Mouse (Mus musculus) heart, embryonic 11.5 days (tissue): ENCODE results near the gene Actn4. TPM values are rescaled to one million over a fixed set of nuclear protein-coding genes. Genes with fewer than 3 reads are reported as not detected.

Source experiments
- ATAC-seq: fragments of 200-750 bp; cut with Nextera tagmentation; replicated peaks from 2 replicates; pipeline ENCODE4 v1.8.0; 2017; ENCODE audit warnings: moderate library complexity; ENCODE audit not compliant: insufficient number of reproducible peaks, low FRiP score, low TSS enrichment
- H3K27ac ChIP-seq: fragments of 300-500 bp; sonication (generic); 2 replicates; pipeline ENCODE4 v1.5.1; 2014; ENCODE audit warnings: mild to moderate bottlenecking, low read depth, low read length
- H3K27me3 ChIP-seq: fragments of 300-500 bp; sonication (generic); 2 replicates; pipeline ENCODE4 v1.6.1; 2014; ENCODE audit warnings: mild to moderate bottlenecking, low read length, mixed read lengths; ENCODE audit not compliant: control insufficient read depth, insufficient read depth
- H3K36me3 ChIP-seq: fragments of 300-500 bp; sonication (generic); 2 replicates; pipeline ENCODE4 v1.6.1; 2014; ENCODE audit warnings: mild to moderate bottlenecking, low read length, moderate library complexity, mixed read lengths; ENCODE audit not compliant: control insufficient read depth, insufficient read depth
- H3K4me1 ChIP-seq: fragments of 300-500 bp; sonication (generic); 2 replicates; pipeline ENCODE4 v1.6.1; 2014; ENCODE audit warnings: low read length; ENCODE audit not compliant: control insufficient read depth, insufficient read depth
- H3K4me2 ChIP-seq: fragments of 300-500 bp; sonication (generic); 2 replicates; pipeline ENCODE4 v1.6.1; 2014; ENCODE audit warnings: mild to moderate bottlenecking, moderate library complexity
- H3K4me3 ChIP-seq: fragments of 300-500 bp; sonication (generic); 2 replicates; pipeline ENCODE4 v1.5.1; 2014; ENCODE audit warnings: low read depth, low read length
- H3K9ac ChIP-seq: fragments of 300-500 bp; sonication (generic); 2 replicates; pipeline ENCODE4 v1.6.1; 2014; ENCODE audit warnings: mild to moderate bottlenecking, low read depth, low read length, moderate library complexity
- H3K9me3 ChIP-seq: fragments of 300-500 bp; sonication (generic); replicated peaks from 2 replicates; pipeline ENCODE4 v1.6.1; 2016; ENCODE audit warnings: low read length; ENCODE audit not compliant: control insufficient read depth
- WGBS: fragments of 180-500 bp; shearing (Covaris S2); extraction: QIAGEN DNeasy Blood & Tissue Kit; methylation state at CpG from one replicate; pipeline ENCODE4 v1.1.7; 2014; ENCODE audit not compliant: insufficient replicate concordance; 5-methylcytosine and 5-hydroxymethylcytosine counted together
- polyA plus RNA-seq: library from polyadenylated mRNA; unstranded; fragments of >200 nt; fragmentation: Nextera tagmentation; extraction: Ambion mirVana; gene quantifications from 2 replicates; pipeline ENCODE4 v1.2.1, GENCODE M21; 2014

Gene Actn4
- polyA plus RNA-seq, 1 experiment from 2014 or later = 227 TPM

GRCm38 (mm10) chr7:28949298-28949697 is 12.8 kb downstream of the Actn4 start:
- no peak overlapping the region for H3K4me2 ChIP-seq
- no peaks in the 10 kb centered on the region for H3K9me3 ChIP-seq
- 79% methylated on average over 2 of the region's 2 CpGs for WGBS
- peak overlapping the region; percentile 98; the same call in 1 of the 2 replicates for H3K27ac ChIP-seq
- H3K4me3 ChIP-seq = no peak overlapping the region
- H3K27me3 ChIP-seq = no peaks in the 10 kb centered on the region
- H3K9ac ChIP-seq = peak overlapping the region; percentile 46; the same call in 1 of the 2 replicates
- 0 out of 2 replicates have a peak, but pooled peaks cover 2% of the 10 kb centered on the region for H3K36me3 ChIP-seq
- peaks cover 90% of the 10 kb centered on the region for H3K4me1 ChIP-seq
- no peak for ATAC-seq

- H3K4me3 ChIP-seq = no peak overlapping the region
- 0 out of 2 replicates have a peak overlapping the region, but pooled peaks have one; percentile 49 for H3K9ac ChIP-seq
- H3K27me3 ChIP-seq = no peaks in the 10 kb centered on the region
- H3K9me3 ChIP-seq = no peaks in the 10 kb centered on the region
- peak overlapping the region; percentile 98 for H3K27ac ChIP-seq
- no peak for ATAC-seq
- H3K36me3 ChIP-seq = 0 out of 2 replicates have a peak, but pooled peaks cover 2% of the 10 kb centered on the region
- peak overlapping the region; percentile 22 for H3K4me2 ChIP-seq
- 84% methylated on average over 7 of the region's 7 CpGs for WGBS
- peaks cover 89% of the 10 kb centered on the region for H3K4me1 ChIP-seq
Observed at GRCm38 (mm10) chr7:28948746-28949145, 13.4 kb downstream of the Actn4 start.

DNA sequence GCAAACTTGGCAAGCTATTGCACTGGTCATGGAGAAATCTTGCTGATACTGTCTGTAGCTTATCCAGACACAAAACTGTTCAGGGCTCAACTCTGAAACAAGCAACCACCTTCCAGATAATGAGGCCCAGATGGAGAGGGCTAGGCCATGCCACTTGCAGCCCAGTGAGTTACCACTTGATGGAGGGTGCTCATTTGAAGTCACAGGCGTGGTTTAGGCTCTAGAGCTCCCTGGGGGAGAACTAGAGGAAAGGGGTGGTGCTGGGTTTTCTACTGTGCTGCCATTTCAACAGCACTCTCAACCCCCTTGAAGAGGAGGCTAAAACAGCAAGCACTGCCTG is 15.9 kb downstream of the Actn4 start:
- Histone ChIP-seq H3K4me1 (peaks cover 83% of the 10 kb centered on the region), H3K27ac (peak overlapping the region; percentile 98), H3K9me3 (no peaks in the 10 kb centered on the region), H3K27me3 (no peaks in the 10 kb centered on the region), H3K4me2 (no peak overlapping the region), H3K9ac (peak overlapping the region; percentile 65; the same call in 1 of the 2 replicates), H3K36me3 (0 out of 2 replicates have a peak, but pooled peaks cover 2% of the 10 kb centered on the region), H3K4me3 (no peak overlapping the region)
- WGBS = 13% methylated on average over 1 of the region's 1 CpGs
- ATAC-seq = no peak

DNA sequence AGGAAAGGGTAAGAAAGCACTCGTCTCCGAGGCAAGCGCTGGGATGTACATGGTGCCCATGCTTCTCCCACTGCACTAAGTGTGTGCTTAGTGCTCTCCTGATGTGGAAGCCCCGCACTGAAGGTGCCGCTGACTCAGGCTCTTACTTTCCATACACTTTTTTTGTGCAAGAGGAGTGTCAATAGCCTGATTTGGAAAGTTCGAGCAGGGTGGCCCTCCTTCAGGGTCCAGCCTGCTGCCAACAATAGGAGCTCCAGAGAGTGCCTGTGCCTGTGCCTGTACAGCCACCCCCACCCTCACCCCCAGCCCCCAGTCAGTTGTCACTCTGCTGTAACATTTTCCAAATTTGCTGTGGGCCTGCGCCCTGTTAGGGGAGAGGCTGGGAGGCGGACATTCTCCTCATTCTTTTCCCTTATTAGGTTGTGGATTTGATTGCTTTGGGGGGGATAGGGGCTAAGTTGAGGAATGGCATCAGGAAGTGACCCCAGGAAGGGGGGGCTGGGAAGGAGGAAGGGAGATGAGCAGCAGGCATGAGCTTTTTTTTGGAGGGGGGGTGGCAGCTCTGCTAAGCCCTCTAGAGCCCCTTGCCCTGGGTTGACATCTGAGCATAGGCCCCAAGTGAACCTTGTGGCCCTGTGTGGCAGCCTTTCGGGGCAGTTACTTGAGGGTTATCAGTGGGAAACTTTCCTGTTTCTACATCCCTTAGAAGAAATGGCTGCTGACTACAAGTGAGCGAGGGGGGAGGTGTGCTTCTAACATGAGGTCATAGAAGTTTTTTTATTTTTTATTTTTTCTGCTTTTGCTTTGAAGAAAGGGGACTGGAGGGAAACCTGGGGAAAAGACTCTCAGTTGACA is 16.5 kb downstream of the Actn4 start:
- 0 out of 2 replicates have a peak overlapping the region, but pooled peaks have one; percentile 3 for H3K4me3 ChIP-seq
- peak overlapping the region; percentile 45 for H3K4me2 ChIP-seq
- 7% methylated on average over 10 of the region's 10 CpGs for WGBS

DNA sequence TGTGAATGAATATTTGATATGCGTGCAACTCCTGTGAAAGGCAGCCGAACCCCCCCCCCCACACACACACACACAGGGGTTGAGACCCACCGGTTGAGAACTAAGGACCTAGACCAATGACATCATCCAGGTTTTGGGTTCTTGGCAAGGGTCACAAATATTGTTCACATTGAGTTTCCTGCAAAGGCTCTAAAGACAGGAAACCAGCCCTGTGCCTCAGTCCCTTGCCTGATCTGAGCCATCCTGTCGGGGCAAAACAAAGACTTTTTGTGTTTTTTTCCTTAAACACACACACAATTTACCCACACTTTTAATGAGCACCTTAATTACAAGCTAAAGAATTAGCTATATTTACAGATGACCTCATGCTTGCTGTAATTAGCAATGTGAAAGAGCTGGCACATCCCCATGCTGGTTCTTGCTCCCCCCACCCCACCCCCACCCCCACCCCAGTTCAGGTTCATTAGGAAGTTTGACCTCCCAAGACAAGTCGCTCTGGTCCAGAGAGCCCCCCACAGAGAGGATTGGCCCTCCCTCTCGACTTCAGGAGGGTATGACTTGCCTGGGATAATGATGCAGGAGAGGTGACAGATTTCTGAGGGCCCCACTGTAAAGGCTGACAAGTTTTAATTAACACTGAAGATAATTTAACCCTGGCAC is 17.3 kb downstream of the Actn4 start:
- Histone ChIP-seq H3K9ac (peak overlapping the region; percentile 65), H3K27me3 (no peaks in the 10 kb centered on the region), H3K27ac (peak overlapping the region; percentile 98), H3K4me2 (peak overlapping the region; percentile 45), H3K36me3 (0 out of 2 replicates have a peak, but pooled peaks cover 2% of the 10 kb centered on the region), H3K4me1 (peaks cover 86% of the 10 kb centered on the region), H3K4me3 (0 out of 2 replicates have a peak overlapping the region, but pooled peaks have one; percentile 3), H3K9me3 (no peaks in the 10 kb centered on the region)
- no peak for ATAC-seq
- 42% methylated on average over 6 of the region's 6 CpGs for WGBS

More for the DNA sequence above, 16.5 kb downstream of the Actn4 start:
- Histone ChIP-seq H3K9me3 (no peaks in the 10 kb centered on the region), H3K27me3 (no peaks in the 10 kb centered on the region), H3K9ac (peak overlapping the region; percentile 65), H3K27ac (peak overlapping the region; percentile 98), H3K4me1 (peaks cover 83% of the 10 kb centered on the region), H3K36me3 (0 out of 2 replicates have a peak, but pooled peaks cover 2% of the 10 kb centered on the region)
- ATAC-seq = peak; percentile 79

DNA sequence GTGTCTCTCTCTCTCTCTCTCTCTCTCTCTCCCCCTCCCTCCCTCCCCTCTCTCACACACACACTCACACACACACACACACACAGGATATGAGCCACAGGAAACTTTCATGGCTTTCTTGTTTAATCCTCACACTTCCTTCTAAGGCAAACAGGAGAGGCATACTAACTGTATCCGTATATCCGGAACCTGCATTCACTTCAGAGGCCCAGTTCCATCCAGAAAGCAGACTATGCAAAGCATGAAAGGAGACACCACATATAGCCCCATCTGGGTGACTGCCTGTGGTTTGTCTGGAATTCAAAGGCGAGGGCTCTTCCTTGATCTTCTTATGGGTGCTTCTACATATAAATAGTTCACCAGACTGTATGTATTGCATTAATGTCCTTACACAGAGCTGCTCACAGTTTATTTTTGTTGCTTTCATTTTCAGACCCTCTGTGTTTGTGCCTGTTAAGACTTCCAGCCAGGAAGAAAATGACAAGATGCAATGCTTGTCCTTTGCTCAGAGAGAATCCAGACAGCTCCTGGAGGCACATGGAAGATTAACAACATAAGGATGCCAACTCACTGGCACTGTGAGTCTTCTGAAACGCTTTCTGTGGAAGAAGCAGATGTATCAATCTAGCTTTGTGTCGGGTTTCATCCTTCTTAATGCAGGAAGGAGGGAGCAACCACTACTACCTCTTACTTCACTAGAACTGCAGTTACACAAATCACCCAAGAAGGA is 18.5 kb downstream of the Actn4 start:
- H3K4me3 ChIP-seq = no peak overlapping the region
- peak overlapping the region; percentile 98 for H3K27ac ChIP-seq
- no peak overlapping the region for H3K4me2 ChIP-seq
- H3K27me3 ChIP-seq = no peaks in the 10 kb centered on the region
- H3K4me1 ChIP-seq = peaks cover 86% of the 10 kb centered on the region
- ATAC-seq = no peak
- H3K36me3 ChIP-seq = no peaks in the 10 kb centered on the region
- H3K9ac ChIP-seq = no peak overlapping the region
- no peaks in the 10 kb centered on the region for H3K9me3 ChIP-seq
- 54% methylated on average over 5 of the region's 5 CpGs for WGBS

- Histone ChIP-seq H3K4me1 (peaks cover 86% of the 10 kb centered on the region), H3K27ac (peak overlapping the region; percentile 88), H3K36me3 (no peaks in the 10 kb centered on the region), H3K27me3 (no peaks in the 10 kb centered on the region), H3K4me2 (no peak overlapping the region), H3K4me3 (no peak overlapping the region), H3K9ac (peak overlapping the region; percentile 55), H3K9me3 (no peaks in the 10 kb centered on the region)
- 55% methylated on average over 4 of the region's 4 CpGs for WGBS
- no peak for ATAC-seq
Observed at GRCm38 (mm10) chr7:28941542-28941941, 20.6 kb downstream of the Actn4 start.

DNA sequence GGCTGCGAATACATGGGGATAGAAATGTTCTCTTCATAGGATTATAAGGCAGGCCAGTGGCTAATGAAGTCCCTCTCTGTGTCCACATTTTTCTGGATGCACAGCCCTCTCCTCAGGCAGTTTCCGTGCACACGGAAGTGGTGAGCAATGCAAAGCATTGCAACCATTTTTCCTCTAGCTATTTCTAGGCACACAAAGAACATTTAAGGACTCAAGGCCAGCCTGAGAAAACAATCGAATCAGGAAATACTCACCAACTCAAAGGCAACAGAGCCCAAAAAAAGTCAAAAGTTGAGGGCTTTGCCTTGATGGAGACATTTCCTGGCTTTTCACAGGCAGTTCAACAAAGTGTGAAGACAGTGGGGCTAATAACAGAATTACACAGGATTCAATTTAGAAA is 21.0 kb downstream of the Actn4 start:
- H3K4me2 ChIP-seq = no peak overlapping the region
- no peak for ATAC-seq

More for the DNA sequence above, 21.0 kb downstream of the Actn4 start:
- H3K4me1 ChIP-seq = peaks cover 86% of the 10 kb centered on the region
- H3K4me3 ChIP-seq = no peak overlapping the region
- H3K9me3 ChIP-seq = no peaks in the 10 kb centered on the region
- no peaks in the 10 kb centered on the region for H3K27me3 ChIP-seq
- 44% methylated on average over 4 of the region's 4 CpGs for WGBS
- no peaks in the 10 kb centered on the region for H3K36me3 ChIP-seq
- H3K27ac ChIP-seq = peak overlapping the region; percentile 88
- peak overlapping the region; percentile 55 for H3K9ac ChIP-seq
